Mouse (Mus musculus): ENCODE results near the gene Dip2b.
A peak's percentile ranks its signal among the peaks of the same experiment; 100 is the strongest.

The Dip2b gene

GRCm38 (mm10) chr15:100089645-100090053 lies 51.2 kb downstream of the Dip2b start:
- no peak for DNase-seq

DNA sequence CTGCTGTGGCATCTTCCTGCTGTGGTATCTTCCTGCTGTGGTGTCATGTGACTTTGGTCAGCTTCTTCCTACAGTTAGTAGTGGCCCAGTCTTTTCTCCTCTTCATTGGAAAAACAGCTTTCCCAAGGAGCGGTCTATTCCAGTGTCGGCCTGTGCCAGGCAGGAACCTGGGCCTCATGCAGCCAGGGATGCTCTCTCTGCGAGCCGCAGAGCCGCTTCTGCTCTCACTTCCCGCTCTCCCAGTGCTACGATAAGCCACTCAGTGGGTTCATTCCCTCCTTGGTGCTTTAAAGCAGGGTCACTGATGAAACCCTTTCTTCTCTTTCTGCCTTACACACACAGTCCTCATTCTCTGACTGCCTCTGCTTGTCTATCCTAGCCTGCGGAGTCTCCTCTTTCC lies 53.4 kb downstream of the Dip2b start:
- DNase-seq, result no peak

DNA sequence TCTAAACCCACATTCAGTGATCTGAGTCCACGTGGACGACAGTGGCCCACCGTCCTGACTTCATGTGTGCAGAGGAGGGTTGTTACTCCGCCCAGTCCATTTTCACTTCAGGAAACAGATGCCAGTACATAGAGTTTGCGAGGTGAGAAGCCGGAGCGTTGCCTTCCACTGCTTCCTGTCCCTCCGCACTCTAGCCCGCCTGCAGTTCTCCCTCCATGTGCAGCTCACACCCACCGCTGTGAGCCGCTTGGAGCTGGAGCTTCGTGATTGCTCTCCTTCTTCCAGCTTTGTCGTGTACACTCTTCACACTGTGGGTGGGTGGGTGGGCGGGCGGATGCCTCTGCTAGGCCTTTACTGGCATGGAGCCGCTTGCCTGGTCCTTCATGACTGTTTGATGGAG lies 53.8 kb downstream of the Dip2b start:
- no peak for DNase-seq

GRCm38 (mm10) chr15:100096587-100097428 lies 58.3 kb downstream of the Dip2b start:
- no peak for DNase-seq

DNA sequence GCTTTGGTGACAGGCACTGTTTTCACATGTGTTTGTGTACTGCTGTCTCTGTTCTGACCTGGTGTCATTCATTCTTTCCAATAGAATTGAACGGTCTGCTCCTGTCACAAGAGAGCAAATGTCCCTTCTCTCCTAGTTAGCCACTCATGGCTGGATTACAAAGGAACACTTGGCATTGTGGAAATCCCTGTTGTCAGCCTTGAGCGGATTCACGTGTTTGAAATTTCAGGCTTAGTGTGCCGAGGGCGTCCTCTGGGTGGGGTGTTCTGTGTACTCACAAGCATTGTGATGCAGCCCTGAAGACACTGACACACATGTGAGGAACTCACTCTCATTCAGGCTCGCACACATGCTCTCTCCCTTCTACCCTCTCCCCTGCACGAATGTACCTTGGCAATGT lies 61.9 kb downstream of the Dip2b start:
- no peak for DNase-seq

- DNase-seq, result no peak
Measured at GRCm38 (mm10) chr15:100101206-100101605, 62.7 kb downstream of the Dip2b start.

DNA sequence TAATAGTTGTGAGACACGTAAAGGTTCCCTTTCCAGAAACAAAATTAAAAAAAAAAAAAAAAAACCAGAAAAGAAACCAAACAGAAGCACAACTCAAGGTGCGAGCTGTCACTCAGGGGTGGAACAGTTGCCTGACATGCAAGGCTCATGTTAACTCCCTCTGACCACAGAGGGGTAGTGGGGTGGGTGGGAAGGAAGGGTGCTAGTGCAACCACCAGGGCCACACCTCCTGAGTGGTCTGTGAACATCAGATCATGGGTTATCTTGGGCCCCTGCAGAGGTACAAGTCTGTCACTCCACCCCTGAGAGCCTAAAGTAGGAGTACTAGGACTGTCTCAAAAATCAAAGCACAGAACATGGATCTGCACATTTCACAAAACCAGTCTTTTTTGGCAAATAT lies 65.7 kb downstream of the Dip2b start:
- no peak for DNase-seq

DNA sequence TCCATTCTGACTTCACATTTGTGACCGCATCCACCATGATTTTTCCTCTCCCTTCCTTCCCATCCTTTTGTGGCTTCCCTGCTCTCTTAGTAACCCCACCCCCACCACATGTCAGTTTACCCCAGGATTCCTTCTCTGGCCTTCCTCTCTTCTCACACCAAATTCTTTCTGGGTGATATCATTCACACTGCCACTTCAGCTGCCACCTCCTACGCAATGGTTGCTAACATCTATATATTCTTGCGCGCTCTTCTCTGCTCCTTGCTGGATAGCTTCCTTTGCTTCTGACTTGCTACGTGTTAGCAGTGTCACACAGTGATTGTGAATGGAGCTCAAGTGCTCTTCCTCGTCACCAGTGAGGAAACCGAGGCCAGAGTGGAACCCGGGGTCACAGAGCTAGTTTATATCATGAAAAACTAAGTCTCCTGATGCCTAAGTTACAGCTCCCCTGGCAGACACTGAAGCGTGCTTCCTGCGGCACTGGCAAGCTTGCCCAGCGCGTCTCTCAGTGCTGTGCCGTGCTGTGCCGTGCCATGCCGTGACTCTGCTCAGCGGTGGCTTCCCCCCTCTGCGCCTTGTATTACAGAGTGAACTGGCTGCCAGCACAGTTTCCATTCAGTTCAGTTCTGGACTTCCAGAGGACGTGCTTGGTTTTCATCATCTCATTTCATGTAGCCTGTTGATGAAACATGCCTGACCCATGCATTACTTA lies 69.8 kb downstream of the Dip2b start:
- no peak for DNase-seq

GRCm38 (mm10) chr15:100109916-100110315 lies 71.5 kb downstream of the Dip2b start:
- DNase-seq, result no peak

GRCm38 (mm10) chr15:100111891-100112290 lies 73.4 kb downstream of the Dip2b start:
- DNase-seq, result no peak

- DNase-seq, result no peak
Measured at GRCm38 (mm10) chr15:100112309-100112966, 74.0 kb downstream of the Dip2b start.

GRCm38 (mm10) chr15:100113343-100114275 lies 75.1 kb downstream of the Dip2b start:
- DNase-seq, result no peak

- no peak for DNase-seq
Measured at GRCm38 (mm10) chr15:100115416-100115815, 77.0 kb downstream of the Dip2b start.

DNA sequence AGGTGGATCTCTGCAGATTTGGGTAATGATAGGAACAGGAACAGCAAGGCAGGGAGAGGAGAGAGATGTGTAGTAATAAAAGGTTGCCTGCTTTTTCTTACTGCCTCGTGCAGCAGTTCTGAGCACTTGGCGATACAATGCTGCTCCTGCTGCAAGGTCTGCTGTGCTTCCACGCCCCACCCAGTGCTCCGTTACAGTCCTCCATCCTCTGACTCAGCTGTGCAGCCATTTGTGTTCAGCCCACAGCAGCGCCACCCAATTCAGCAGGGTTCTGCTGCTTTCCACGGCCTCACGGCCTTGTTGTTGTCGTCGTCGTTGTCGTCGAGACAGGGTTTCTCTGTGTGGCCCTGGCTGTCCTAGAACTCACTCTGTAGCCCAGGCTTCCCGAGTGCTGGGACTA lies 77.9 kb downstream of the Dip2b start:
- no peak for DNase-seq

DNA sequence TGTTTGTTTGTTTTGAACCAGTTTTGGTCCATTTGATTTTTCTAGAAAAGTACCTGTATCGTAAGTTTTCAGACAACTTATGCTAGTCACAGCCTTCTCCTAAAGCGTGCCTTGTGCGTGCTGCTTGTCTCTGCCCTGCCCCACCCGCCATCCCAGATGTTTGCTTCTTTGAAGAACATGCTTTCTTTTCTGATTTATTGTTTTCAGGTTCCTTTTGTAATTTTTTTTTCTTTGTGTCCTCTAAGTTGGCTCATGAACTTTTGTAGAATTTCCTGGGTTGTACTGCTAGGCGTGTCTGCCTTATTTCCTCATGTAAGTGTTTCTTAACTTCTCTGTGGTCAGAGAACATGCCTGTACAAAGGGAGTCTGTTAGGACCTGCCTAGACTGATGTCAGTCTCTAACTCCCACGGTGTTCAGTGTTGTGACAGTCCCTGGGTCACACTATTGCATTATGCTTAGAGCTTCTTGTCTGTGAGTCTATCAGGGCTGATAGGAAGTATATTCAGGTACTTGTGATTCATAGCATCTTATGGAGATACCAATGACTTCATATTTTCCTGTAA lies 80.8 kb downstream of the Dip2b start:
- DNase-seq, result no peak

- no peak for DNase-seq
Measured at GRCm38 (mm10) chr15:100121437-100121836, 83.0 kb downstream of the Dip2b start.

- no peak for DNase-seq
Measured at GRCm38 (mm10) chr15:100123867-100124266, 85.4 kb downstream of the Dip2b start.

DNA sequence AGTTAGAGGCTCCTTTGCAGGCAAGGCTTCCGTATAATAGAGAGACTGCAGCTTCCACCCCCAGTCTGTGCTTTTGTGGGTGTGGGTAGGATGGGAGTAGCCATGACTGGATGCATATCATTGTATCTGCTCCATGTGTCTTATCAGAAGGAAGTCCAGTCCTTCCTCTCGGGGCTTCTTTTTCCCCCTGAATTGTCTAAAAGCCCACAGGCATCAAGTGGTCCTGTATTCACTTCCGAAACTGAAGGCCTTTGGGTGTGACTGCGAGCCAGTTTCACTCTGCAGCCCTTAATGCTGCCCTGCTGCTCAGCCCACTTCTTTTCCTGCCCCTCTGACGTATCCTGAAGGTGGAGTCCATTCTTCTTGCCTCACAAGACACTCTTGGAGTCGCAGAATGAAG lies 86.8 kb downstream of the Dip2b start:
- DNase-seq, result no peak

DNA sequence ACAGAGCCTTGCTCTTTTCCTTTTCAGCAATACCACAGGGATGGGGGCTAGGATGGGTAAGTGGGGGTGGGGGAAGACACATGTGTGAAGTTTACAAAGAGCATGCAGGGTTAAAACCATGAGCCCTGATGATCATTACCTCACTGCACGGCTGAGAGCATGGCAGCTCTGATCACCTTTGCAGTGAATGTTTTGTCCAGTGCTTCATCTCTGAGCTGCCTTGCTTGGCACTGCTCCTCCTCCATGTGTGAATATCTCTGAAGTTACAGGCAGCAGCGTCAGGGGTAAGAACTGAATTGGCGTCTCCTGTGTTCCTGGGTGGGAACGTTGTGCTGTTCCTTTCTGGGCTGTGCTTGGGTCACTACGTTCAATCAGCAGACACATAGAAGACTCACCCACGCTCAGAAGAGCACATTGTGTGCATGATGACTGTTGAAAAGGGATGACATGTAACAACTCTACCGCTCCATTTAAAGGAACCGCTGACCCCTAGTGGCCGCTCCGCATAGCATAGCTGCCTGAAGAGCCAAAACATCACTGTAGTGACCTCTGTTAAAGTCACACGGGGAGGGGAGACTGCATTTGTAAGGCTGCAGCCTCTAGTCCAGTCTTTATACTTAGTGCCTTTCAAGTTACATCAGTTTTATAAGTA lies 88.1 kb downstream of the Dip2b start:
- peak; percentile 79 for DNase-seq

DNA sequence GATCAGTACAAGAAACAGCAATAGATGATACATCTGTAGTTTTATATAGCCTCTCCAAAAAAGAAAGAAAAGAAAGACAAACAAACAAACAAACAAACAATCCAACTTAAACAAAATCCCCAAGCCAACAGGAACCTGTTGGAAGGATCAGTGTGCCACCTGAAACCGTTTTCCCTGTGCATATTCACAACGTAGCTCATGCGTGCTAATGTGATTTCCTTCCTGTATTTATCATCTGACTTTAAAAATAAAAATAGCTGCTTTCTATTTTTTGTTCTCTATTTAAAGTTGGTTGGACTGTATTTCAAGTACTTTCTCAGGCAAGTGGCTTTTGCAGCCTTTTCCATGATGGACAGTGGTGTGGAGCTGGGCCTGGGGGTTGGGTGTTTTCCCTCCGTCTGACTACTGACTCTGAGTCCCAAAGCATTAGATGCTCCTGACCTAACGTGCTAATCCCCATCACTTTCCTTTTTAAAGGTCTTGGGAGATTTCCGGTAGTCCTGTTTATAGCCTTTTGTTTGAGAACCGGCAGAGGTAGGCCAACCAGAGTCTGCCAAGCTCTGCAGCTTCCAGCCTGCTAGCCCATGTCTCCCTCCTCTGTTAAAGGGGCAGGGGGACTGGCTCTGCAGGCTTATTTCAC lies 90.8 kb downstream of the Dip2b start:
- DNase-seq, result no peak

- DNase-seq, result no peak
Measured at GRCm38 (mm10) chr15:100139665-100140064, 101.2 kb downstream of the Dip2b start.

Data from cerebellum, adult 11-12 months (tissue).